Mouse (Mus musculus) right cerebral cortex, adult 2 months (tissue): ENCODE measurements at regions not wholly inside any gene's neighbourhood (a gene's known extent, or its start where the extent isn't known, plus 50 kb on each side); places are given as distances from the start of the nearest gene placed in this dataset.
"Not testable (repeated sequence)": the region's sequence is repeated elsewhere in the genome, so short reads cannot be mapped to it uniquely, and the experiment has no call there.

Source experiments
- DNase-seq, 2 experiments: peaks; one replicate each; pipeline ENCODE4 v3.0.0; 2021 to 2022; ENCODE audit warnings: low spot score in 2 of 2

DNA sequence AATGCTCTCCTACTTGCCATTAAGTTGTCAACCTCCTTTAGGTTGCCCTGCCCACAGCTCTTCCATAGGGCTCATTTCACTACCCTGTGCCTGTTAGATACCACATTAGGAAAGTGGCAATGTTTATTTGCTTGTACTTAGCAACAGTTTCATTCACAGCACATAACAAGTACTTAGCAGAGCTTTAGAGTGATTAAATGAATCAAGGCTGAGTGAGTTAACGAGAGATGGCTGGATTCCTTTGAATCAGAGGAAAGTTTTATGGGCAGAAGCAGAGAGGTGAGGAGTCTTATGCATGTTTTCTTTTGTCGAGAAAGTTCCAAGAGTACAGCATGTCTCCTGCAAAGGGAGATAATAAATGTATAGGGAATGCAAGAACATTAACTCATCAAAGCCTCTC lies 60.5 kb downstream of the Ptgs2 start:
- DNase-seq: no peak

DNA sequence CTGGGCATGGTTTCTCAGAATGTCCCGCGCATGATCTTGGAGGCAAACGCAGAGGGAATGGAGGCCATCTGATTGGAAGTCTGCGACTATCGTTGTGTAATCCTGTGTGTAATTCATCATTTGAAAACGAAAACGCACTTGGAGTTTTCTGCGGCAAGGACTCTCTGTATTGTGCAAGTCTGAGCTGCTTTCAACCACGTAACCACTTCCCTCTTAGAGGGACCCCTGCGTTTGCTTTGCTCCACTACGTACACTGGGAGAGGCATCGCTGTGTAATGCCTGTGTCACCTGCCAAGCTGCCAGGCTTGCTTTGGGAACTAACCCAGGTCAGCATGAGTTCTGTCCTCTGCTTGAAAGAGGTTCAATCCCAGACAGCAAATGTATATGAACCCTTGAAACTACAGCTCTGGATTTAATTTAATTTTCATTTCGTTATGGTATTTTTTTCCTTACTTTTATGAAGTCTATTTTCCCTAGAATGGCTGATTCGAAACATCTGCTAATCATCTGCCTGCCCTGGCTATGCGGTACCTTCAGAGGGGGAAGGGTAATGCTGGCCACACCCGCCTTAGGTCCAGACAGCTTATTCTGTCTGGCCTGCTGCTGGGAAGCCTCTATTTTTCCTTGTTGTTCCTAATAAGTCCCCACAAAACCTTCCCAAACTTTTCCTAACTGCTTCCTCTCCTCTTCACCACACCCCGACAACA lies 65.2 kb downstream of the Ptgs2 start:
- no peak for DNase-seq

DNA sequence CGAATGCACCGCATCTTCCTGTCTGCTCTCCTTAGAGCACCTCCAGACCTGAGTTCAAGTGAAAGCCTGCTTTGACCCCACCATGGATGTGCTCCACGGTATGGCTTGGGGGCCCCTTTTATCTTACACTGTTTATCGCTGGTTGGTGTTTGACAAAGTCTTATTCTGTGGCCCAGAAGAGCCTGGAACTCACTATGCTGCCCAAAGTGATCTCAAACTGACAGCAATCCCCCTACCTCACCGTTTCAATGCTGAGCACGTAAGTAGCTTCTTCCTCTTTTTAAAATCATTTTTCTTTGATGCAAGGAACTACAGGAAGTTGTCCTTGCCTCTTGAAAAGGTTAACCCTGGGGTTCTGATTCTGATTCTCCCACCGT lies 65.8 kb downstream of the Ptgs2 start:
- no peak for DNase-seq

- no peak for DNase-seq
Measured at GRCm38 (mm10) chr1:150167172-150167571, 67.3 kb downstream of the Ptgs2 start.

- no peak for DNase-seq
Measured at GRCm38 (mm10) chr1:150174204-150174603, 74.4 kb downstream of the Ptgs2 start.

DNA sequence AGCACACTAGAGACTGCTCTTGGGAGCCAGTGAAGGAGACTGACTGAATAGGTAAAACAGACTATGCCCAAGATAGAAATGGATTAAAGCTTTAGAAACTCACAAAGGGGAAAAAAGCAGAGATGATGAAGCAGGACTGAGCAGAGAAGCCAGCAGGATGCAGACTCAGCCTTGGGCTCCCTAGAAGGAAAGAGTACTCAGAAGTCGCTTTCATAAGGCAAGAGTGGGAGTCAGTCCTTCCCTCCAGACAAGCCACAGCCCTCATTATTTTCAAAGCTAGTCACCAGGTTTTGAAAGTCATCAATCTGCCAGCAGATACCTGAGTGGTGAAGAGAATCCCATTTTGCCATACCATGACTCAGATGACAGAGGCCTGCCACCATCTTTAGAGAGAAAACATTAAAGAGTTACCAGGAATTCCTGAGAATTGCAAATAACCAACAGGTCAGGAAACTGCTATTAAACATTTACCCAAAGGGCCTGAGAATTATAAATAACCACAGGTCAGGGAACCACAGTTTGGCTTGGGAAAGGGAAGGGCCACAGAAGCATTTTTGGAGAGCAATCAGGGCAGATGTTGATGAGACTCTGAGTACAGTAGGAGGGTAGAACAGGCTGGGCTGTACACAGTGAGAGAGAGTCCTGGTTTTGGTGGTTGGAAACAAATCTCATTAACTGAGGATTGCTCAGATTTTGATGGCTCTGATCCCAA lies 77.4 kb downstream of the Ptgs2 start:
- no peak for DNase-seq

DNA sequence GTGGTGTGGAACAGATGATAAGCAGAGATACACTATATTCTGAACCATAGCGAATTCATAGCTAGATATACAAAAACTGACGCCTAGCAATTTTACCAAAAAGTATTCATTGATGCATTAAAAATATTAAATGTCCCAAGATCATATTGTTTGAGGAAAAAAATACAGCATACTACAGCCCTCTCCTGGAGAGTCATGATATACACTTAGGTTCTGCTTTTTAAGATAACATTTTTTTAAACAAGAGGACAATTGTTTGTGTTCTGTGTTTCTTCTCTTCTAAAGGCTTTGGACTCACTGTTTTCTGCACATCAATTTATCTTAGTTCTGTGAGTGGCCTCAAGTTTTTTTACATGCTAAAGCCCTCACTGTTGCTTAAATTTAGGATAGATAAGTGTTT lies 102.2 kb downstream of the Ptgs2 start:
- no peak for DNase-seq

DNA sequence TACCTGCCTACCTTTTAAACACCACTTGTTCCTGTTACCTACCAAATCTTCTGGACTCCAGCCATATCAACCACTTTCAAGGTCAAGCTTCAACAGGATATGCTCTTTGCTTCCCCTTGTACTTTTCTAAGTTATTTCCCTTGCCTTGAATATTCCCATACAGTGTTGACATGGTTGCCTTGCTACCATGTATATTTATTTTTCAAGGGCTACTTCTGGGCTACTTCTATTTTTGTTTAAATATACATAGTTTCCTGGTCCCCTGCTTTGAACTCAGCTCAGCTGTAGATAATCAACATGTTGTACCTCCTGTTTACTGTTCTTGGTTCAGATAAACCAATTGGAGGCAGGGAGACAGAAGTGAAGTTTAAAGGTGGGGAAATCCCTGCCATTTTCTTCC lies 106.8 kb upstream of the Pdc start:
- no peak for DNase-seq

DNA sequence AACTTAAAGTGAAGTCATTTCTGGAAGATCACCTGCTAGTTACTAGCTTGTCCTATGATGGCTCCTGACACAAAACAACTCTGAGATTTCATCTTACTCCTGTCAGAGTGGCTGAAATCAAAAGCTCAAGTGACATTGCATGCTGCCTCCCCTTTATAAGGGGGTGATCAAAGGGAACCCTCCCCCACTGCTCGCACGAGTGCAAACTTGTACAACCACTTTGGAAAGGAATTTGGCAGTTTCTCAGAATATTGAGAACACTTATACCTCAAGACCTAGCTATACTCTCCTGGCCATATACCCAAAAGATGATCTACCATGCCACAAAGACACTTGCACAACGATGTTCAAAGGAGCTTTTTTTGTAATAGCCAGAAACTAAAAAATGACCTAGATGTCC lies 102.5 kb upstream of the Pdc start:
- no peak for DNase-seq

GRCm38 (mm10) chr1:150218802-150219201 lies 100.4 kb upstream of the Pdc start:
- no peak for DNase-seq

GRCm38 (mm10) chr1:150225529-150225928 lies 93.7 kb upstream of the Pdc start:
- no peak for DNase-seq

DNA sequence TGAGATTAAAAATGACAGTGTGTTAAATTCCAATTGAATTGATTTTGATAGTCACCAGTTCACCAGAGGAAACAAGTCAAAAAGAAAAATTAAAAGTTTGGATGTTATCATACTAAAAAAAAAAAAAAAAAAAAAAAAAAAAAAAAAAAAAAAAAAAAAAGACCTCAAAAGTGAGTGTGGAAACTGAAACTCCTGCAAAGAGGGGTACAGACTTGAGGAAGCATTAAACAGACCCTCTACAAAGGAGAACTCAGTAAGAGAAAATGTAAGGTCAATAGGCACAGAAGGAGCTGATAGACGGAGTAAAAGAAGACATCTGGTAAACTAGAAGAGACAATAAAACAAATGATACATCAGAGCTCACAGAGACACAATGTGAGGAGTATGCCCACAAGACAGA lies 79.7 kb upstream of the Pdc start:
- not testable (repeated sequence) for DNase-seq

DNA sequence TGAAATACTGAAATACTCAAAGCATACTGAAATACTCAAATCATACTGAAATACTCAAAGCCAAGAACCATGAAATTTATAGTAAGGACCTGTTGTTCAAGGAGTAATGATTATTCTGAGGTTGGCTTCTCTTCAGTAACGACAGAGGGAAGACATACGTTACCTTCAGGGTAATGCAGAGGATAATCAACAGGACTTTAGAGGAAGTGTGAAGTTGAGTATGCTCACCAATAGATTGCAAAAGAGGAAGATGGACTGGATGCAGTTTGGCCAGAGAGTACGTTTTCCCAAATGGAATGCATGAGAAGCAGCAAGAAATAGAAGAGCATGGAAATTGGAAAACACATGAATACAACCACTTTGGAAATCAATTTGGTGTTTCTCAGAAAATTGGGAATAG lies 79.1 kb upstream of the Pdc start:
- no peak for DNase-seq

GRCm38 (mm10) chr1:150241153-150241552 lies 78.1 kb upstream of the Pdc start:
- no peak for DNase-seq

GRCm38 (mm10) chr1:150242108-150242507 lies 77.1 kb upstream of the Pdc start:
- no peak for DNase-seq

GRCm38 (mm10) chr1:150244916-150245315 lies 74.3 kb upstream of the Pdc start:
- no peak for DNase-seq

- no peak for DNase-seq
Measured at GRCm38 (mm10) chr1:150251422-150251821, 67.8 kb upstream of the Pdc start.

GRCm38 (mm10) chr1:150251876-150252275 lies 67.3 kb upstream of the Pdc start:
- DNase-seq: no peak

DNA sequence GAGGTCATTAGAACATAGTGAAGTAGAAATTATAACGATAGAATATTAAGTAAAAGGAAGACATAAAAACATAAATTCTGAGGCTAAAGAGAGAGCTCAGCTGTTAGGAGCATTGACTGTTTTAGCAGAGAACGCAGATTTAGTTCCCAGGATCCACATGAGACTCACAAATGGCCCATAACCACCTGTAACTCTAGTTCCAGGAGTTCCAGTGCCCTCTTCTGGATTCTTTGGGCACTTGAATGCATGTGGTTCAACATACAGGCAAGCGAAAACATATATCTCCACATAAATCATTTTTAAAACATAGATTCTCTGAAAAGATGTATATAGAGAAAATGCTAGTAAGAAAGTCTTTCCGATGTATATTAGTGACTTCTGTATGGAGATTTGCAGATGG lies 61.6 kb upstream of the Pdc start:
- DNase-seq: no peak

- DNase-seq: no peak
Measured at GRCm38 (mm10) chr1:150260355-150260754, 58.9 kb upstream of the Pdc start.

DNA sequence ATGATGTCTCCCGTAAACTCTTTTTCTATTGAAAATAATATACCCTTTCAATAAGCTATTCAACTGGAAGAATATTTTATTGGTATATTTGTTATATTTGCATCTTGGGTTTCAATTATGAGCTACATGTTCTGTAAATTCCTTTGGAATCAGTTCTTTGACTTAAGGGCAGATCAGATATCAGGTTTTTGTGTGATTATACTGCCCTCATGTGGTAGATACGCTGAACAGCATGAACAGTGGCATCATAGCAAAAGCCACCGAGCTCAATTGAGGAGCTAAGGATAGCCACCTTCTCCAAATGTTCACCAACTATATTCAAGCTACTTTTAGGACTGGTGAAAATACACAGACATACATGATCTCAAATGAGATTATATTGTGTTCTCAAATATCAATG lies 52.7 kb upstream of the Pdc start:
- DNase-seq: peak; percentile 21 to 39

DNA sequence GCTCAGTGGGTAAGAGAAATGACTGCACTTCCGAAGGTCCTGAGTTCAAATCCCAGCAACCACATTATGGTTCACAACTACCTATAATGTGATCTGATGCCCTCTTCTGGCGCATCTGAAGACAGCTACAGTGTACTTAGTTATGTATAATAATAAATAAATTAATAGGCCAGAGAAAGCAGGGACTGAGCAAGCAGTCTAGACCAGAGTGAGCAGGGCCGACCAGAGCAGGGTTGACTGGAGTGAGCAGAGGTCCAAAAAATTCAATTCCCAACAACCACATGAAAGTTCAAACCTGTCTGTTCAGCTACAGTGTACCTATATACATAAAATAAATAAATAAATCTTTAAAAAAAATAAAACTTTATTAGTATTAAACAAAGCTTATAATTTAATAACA lies 52.2 kb upstream of the Pdc start:
- no peak for DNase-seq
